Mouse (Mus musculus): Measurements from ENCODE around the gene Tmem161b. TPM values are rescaled to one million over a fixed set of nuclear protein-coding genes. Genes with fewer than 3 reads are reported as not detected.
"Not testable (repeated sequence)": the region's sequence is repeated elsewhere in the genome, so short reads cannot be mapped to it uniquely, and the experiment has no call there.

The Tmem161b gene
- 10 to 100 TPM in 1 of 2 experiments, 1 to 10 TPM in 1; 8.6 to 10.2 TPM for total RNA-seq (2021)
- long read RNA-seq, experiment 1, transcript Tmem161b-201 (12 exons, 2,857 nt): major isoform, 7 of 9 reads
- long read RNA-seq, experiment 1, partial matches to known transcripts: 0 of 9 reads
- long read RNA-seq, experiment 1, other reads (novel, unspliced or antisense): 2 of 9 reads
- long read RNA-seq, experiment 2, transcript Tmem161b-201 (12 exons, 2,857 nt): major isoform, 8 of 8 reads
- long read RNA-seq, experiment 2, partial matches to known transcripts: 0 of 8 reads
- long read RNA-seq, experiment 2, other reads (novel, unspliced or antisense): 0 of 8 reads

DNA sequence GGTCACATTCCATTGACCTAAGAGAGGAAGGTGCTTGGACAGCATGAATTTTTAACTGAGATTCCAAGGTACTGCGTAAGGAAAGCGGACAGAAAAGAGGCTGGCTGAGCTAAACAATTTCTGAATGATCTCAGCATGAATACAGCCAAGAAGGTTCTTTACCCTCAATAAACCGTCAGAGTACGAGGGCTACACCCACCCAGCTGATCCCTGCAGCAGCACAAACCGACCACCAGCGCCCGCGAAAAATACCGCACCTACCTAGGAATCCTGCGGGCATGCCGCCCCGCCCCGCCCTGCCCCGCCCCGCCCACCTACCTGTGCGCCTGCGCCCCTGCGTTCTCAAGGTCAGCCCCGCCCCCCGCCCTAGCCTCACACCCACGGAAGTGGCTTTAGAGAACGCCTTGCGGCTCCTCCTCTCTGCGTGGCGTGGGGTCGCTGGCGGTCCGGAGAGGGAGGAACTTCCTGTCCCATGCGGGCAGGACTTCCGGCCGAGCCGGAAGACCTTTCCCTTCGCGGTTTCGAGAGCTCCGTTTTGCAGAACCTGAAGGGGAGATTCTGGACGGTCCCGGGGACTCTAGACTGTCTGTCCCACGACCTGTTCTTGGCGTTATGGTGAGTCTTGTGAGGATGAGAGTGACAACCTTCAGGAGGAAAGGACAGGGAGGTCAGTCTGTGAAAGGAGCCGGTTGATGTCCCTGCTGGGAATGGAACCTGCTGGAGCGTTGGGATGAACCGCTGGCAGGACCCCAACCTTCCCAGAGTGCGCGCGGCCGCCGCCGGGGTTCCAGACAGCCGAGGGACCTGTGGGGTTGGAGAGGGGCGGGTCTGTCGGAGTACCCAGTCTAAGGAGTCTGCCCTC is at the start of gene Tmem161b:
Tmem161b (plus strand) TSS at position 477 of the 862 bp plus-strand sequence.
- peak; percentile 88 for DNase-seq

DNA sequence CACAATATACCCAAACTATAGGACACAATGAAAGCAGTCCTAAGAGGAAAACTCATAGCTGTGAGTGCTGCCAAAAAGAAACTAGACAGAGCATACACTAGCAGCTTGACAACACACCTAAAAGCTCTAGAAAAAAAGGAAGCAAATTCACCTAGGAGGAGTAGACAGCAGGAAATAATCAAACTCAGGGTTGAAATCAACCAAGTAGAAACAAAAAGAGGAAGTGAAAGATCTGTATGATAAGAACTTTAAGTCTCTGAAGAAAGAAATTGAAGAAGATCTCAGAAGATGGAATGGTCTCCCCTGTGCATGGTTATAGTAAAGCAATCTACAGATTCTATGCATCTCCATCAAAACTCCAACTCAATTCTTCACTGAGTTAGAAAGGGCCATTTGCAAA is 36.3 kb upstream of the Tmem161b start:
- DNase-seq: not testable (repeated sequence)

- DNase-seq: no peak
Observed at GRCm38 (mm10) chr13:84192723-84193122, 29.4 kb upstream of the Tmem161b start.

- DNase-seq: no peak
Observed at GRCm38 (mm10) chr13:84222682-84222992, 541 bp downstream of the Tmem161b start.

- no peak for DNase-seq
Observed at GRCm38 (mm10) chr13:84223018-84223417, 922 bp downstream of the Tmem161b start.

GRCm38 (mm10) chr13:84234019-84234418 is 11.9 kb downstream of the Tmem161b start:
- no peak for DNase-seq

- no peak for DNase-seq
Observed at GRCm38 (mm10) chr13:84236768-84237167, 14.7 kb downstream of the Tmem161b start.

- DNase-seq: no peak
Observed at GRCm38 (mm10) chr13:84238184-84238583, 16.1 kb downstream of the Tmem161b start.

DNA sequence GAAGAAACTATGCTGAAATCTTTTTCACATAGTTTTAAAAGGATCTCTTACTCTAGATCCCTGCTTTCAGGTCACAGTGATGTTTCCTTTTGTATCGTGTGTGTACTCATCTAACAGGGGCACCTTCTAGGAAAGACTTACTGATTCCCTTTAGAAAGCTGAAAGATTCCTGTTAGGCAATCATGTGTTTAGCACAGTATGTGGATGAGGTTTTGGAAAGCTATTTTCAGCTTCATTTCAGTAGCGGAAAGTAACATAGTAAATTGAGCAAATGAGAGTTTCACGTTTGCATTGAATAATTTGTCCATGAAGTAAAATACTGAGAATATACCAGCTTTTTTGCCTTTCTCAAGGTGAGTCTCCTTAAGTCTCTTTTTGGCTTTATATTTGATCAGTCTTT is 26.0 kb downstream of the Tmem161b start:
- no peak for DNase-seq

GRCm38 (mm10) chr13:84251295-84251694 is 29.2 kb downstream of the Tmem161b start:
- no peak for DNase-seq

DNA sequence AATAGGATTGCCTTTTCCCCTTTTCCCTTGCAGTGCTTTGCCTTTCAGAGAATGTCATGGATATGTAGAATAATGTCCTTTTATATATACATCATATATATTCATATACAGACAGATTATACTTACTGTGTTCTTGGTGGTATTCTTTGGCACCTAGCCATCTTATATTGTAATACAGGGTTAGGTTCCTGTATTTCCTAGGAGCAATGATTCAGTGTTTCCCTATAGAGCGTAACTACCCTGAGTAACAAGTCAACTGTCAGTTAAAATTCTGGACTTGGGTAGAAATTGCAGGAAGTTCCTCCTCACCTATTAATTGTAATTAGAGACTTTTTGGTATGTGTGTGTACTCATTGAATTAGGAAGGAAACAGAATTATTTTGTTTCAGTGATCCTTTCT is 33.0 kb downstream of the Tmem161b start:
- DNase-seq: no peak

- not testable (repeated sequence) for DNase-seq
Observed at GRCm38 (mm10) chr13:84264418-84264817, 42.3 kb downstream of the Tmem161b start.

GRCm38 (mm10) chr13:84276246-84276645 is 54.1 kb downstream of the Tmem161b start:
- no peak for DNase-seq

DNA sequence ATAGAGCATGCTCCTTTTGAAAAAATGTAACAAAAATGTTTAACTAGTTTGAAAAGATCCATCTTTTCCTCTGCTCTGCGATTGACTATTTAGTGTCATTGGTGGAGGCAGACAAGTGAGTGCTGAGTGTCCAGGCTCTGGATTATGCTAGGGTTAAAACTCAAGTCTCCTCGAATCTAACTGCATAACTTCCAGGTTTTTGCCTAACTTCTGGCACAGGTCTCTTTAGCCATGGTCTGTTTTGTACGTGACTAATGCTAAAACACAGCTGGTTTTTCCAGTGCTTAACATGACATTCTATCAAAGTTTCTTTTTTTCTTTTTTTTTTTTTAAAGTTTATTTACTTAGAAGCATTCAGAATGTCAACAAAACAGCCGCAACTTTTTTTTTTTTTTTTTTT is 58.3 kb downstream of the Tmem161b start:
- no peak for DNase-seq

GRCm38 (mm10) chr13:84282966-84283365 is 60.9 kb downstream of the Tmem161b start:
- no peak for DNase-seq

- no peak for DNase-seq
Observed at GRCm38 (mm10) chr13:84284764-84285558, 62.9 kb downstream of the Tmem161b start.

GRCm38 (mm10) chr13:84285559-84285945 is 63.5 kb downstream of the Tmem161b start:
- no peak for DNase-seq

DNA sequence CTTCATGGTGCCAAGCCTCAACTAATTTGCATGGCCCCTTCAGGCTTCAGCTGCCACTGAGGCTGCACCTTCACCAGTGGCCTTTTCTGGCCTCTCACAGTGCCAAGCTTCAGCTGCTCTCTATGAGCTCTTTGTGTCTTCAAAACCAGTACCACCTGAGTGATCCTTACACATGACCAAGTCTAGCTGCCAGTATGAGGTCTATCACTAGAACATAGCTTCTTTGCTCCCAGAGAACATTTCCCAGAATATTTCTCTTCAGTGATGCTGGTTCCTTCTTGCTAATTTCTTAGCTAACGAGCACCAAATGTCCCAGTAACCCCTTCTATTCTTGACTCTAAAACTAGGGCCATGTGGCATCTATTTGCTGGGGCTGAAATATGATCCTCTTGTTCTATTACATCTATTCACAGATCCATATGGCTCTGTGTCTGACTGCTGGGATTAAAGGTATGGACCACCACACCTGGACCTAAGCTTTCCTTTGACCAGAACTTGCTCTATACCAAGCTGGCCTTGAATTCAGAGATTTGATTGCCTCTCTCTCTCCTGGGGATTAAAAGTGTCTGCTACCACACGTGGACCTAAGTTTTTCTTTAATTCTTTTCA is 77.5 kb downstream of the Tmem161b start:
- no peak for DNase-seq

DNA sequence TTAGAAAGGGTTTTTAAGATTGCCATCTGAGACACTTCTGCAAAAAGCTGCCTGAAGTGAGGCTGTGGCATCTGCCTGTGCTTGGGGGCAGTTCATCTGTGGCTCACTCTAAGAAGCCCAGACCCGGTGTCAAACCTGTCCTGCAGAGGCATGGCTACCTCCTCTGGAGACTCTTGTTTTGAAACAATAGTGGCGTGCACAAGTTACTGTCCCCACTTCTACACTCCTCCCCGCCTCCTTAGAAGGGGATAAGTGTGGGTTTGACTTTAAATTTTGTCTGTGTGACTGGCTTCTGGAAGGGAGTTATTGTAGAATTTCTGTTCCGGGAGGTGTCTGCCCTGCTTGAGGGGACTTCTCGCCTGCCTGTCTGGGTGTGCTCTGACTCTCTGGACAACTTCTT is 121.2 kb downstream of the Tmem161b start:
- no peak for DNase-seq

DNA sequence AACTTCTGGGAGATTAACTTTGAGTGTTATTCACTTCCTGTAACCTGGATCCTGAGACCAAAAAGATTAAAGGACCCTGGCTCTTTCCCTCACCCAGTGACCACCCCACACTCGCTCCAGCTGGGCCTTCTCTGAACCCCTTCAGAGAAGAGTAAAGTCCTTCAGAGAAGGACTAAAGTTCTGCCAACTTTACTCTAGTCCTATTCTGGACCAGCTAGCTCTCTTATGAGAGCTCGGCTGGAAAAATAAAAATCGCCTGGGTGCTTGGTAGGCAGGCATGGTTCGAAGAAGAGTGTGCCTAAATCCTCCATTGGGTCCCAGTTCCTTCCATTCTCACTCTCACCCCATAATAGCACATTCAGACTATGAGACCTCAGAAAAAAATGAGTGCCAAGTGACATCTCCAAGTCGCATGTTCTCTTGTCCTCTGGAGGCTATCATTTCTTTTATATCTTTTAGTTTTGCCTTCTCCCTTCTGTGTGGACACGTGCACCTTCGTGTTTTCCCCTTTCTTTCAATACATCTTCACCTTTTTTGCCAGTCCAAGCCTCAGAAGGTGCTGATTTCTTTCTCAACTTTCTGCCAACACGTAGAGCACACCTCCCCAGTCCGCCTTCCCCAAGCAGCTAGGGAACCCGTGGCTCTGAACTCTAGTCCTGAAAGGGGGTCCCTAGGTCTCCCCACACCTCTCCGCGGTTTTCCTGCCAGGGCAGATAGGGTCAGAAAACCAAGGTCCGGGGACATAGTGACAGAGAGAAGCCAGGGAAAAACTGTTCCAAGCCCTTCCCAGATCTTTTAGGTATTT is 121.8 kb downstream of the Tmem161b start:
- DNase-seq: no peak

- no peak for DNase-seq
Observed at GRCm38 (mm10) chr13:84344711-84345110, 122.6 kb downstream of the Tmem161b start.
